Mouse (Mus musculus): ENCODE results near the gene Kdm2a.

DNA sequence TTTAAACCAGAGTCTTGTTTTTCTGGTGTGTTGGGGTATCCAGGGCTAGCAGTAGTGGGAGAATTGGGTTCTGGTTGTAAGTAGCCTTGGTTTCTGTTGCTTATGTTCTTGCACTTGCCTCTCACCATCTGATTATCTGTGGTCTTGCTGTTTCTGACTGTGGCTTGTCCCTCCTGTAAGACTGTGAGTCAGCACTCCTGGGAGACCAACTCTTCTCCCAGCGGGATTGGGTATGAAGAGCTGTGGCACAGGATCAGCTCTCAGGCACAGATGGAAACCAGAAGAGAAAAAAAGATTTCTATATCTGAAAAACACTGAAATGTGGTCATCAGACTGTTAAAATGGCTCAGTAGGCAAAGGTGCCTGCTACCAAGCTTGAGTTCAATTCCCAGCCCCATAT lies 16.5 kb upstream of the Kdm2a start:
- TF ChIP-seq POLR2A (IDR thresholded peaks at IDR 0.05; ENCODE audit: low read depth, low read length) (no peak), CTCF (conservative IDR thresholded peaks at IDR 0.05 in 1 of 2, IDR thresholded peaks at IDR 0.05 in 1 of 2; ENCODE audit: low read depth in 2 of 2, low read length in 2 of 2) (no peak), RAD21 (IDR thresholded peaks at IDR 0.05; ENCODE audit: low read depth, low read length) (no peak), EP300 (IDR thresholded peaks at IDR 0.05; ENCODE audit: low read length) (no peak)
